Mouse (Mus musculus) CH12.LX (cell line): ENCODE data around the gene Abca3.

Source experiments
- CHD1 ChIP-seq: IDR thresholded peaks from 2 replicates; pipeline ENCODE4 v1.6.1; 2012; ENCODE audit warnings: low read depth, low read length, improper control_type of control experiment, inconsistent platforms
- CTCF ChIP-seq, 2 experiments: IDR thresholded peaks in 1 of 2; conservative IDR thresholded peaks in 1 of 2; 2 replicates each; pipeline ENCODE4 v1.5.1; 2011 to 2012; ENCODE audit warnings: low read depth in 2 of 2, low read length in 2 of 2, improper control_type of control experiment in 1 of 2, inconsistent platforms in 1 of 2, mild to moderate bottlenecking in 1 of 2, moderate library complexity in 1 of 2
- ELF1 ChIP-seq: IDR thresholded peaks from 2 replicates; pipeline ENCODE4 v1.6.1; 2014; ENCODE audit warnings: low read depth, mild to moderate bottlenecking, inconsistent platforms, low read length, improper control_type of control experiment
- HCFC1 ChIP-seq: IDR thresholded peaks from 2 replicates; pipeline ENCODE4 v1.6.1; 2012; ENCODE audit warnings: low read depth, mild to moderate bottlenecking, inconsistent platforms, low read length, improper control_type of control experiment
- MAX ChIP-seq: IDR thresholded peaks from 2 replicates; pipeline ENCODE4 v1.6.1; 2011; ENCODE audit warnings: low read length, improper control_type of control experiment
- MAZ ChIP-seq: IDR thresholded peaks from 2 replicates; pipeline ENCODE4 v1.6.1; 2012; ENCODE audit warnings: low read depth, mild to moderate bottlenecking, inconsistent platforms, low read length, improper control_type of control experiment, moderate library complexity
- MYC ChIP-seq: IDR thresholded peaks from 2 replicates; pipeline ENCODE4 v1.6.1; 2011; ENCODE audit warnings: low read depth, mild to moderate bottlenecking, improper control_type of control experiment, low read length
- POLR2A ChIP-seq: IDR thresholded peaks from 2 replicates; pipeline ENCODE4 v1.6.1; 2011; ENCODE audit warnings: low read depth, mild to moderate bottlenecking, improper control_type of control experiment, low read length
- TBP ChIP-seq: conservative IDR thresholded peaks from 2 replicates; pipeline ENCODE4 v1.6.1; 2011; ENCODE audit warnings: low read depth, low read length, improper control_type of control experiment
- USF1 ChIP-seq: IDR thresholded peaks from 2 replicates; pipeline ENCODE4 v1.6.1; 2014; ENCODE audit warnings: low read depth, mild to moderate bottlenecking, inconsistent platforms, low read length, improper control_type of control experiment
- USF2 ChIP-seq: conservative IDR thresholded peaks from 2 replicates; pipeline ENCODE4 v1.6.1; 2011; ENCODE audit warnings: low read depth, low read length, improper control_type of control experiment

DNA sequence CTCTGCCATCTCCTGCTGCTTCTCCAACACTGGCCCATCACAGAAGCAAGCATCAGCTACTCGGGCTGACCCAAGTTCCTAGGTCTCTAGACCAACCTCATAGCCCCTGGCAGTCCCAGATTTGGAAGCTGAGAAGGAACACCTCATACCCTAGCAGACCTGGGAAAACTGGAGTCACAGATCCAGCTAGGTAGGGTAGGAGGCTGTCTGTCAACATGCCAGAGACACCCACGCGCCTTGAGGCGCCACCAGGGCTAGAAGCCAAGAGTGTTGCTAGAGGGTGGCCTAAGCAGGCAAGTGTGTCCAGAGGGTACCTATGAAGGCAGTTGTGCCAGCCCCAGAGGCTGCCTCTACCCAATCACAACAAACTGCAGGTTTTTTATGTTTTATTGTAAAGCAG is 91.7 kb downstream of the Abca3 start:
- TF ChIP-seq USF1, result no peak
- no peak for TF ChIP-seq CHD1
- no peak for TF ChIP-seq MAX
- TF ChIP-seq POLR2A, result no peak
- TF ChIP-seq ELF1, result no peak
- TF ChIP-seq HCFC1, result no peak
- no peak for TF ChIP-seq TBP
- no peak for TF ChIP-seq MAZ
- no peak for TF ChIP-seq MYC
- no peak for TF ChIP-seq CTCF (conservative IDR thresholded peaks at IDR 0.05 in 1 of 2, IDR thresholded peaks at IDR 0.05 in 1 of 2; ENCODE audit: low read depth in 2 of 2, low read length in 2 of 2)
- TF ChIP-seq USF2, result no peak
